In genomic region chr14:30163733-30164708, GRCm38 (mm10) we compare ENCODE assay signal across 9 mouse cellular contexts.
A peak's percentile ranks its signal among the peaks of the same experiment; 100 is the strongest.
DNase-seq lines count a peak whose midpoint lies in the region; ATAC-seq lines count a peak whose summit lies in the region.
"Had no signal": no experiment of that assay in that cellular context is flagged by ENCODE, and none has a peak within 500 bp of the region (broad histone marks: within the 10 kb centered on the region; RNA-seq: fewer than 3 reads in every experiment).

No protein-coding gene starts in this region.

- no peaks in the 10 kb centered on the region for H3K9me3 ChIP-seq in embryonic facial prominence, embryonic 11.5 days (replicated peaks; ENCODE audit: control insufficient read depth, low read length)
- no peaks in the 10 kb centered on the region for H3K9me3 ChIP-seq in embryonic facial prominence, embryonic 10.5 days
- H3K9me3 ChIP-seq in midbrain, embryonic 10.5 days (replicated peaks): no peaks in the 10 kb centered on the region

- no peaks in the 10 kb centered on the region for H3K4me1 ChIP-seq in embryonic facial prominence, embryonic 11.5 days (ENCODE audit: control insufficient read depth, insufficient read depth, low read length)
- H3K4me1 ChIP-seq in embryonic facial prominence, embryonic 10.5 days: peaks cover 5% of the 10 kb centered on the region; the same call in 1 of the 2 replicates
- H3K4me1 ChIP-seq in midbrain, embryonic 10.5 days: peaks cover 6% of the 10 kb centered on the region

- H3K4me2 ChIP-seq in embryonic facial prominence, embryonic 11.5 days (ENCODE audit: low read depth, low read length): no peak overlapping the region

- 82% methylated on average over 20 of the region's 20 CpGs for WGBS in embryonic facial prominence, embryonic 11.5 days
- 83% methylated on average over 20 of the region's 20 CpGs for WGBS in embryonic facial prominence, embryonic 10.5 days
- WGBS in midbrain, embryonic 10.5 days: 83% methylated on average over 20 of the region's 20 CpGs

- H3K4me3 ChIP-seq in embryonic facial prominence, embryonic 11.5 days (ENCODE audit: low read depth, low read length): no peak overlapping the region
- no peak overlapping the region for H3K4me3 ChIP-seq in embryonic facial prominence, embryonic 10.5 days
- H3K4me3 ChIP-seq in midbrain, embryonic 10.5 days: no peak overlapping the region

- DNase-seq in embryonic facial prominence, embryonic 11.5 days (ENCODE audit: low spot score): peak; percentile 4
- DNase-seq in embryonic facial prominence, embryonic 10.5 days (ENCODE audit: low spot score): no peak
- DNase-seq in MN1 (ENCODE audit: low spot score): peak; percentile 43
- peak; percentile 36 to 42 for DNase-seq in frontal cortex, postnatal 14 days (ENCODE audit: low spot score in 2 of 2)
- no peak for DNase-seq in midbrain, embryonic 10.5 days (ENCODE audit: low spot score)
- no peak for DNase-seq in adipocyte (ENCODE audit: low spot score)
- no peak for DNase-seq in natural killer cell, adult 2 months (ENCODE audit: low spot score in 2 of 2)
- DNase-seq: lung, adult 18-20 months had no signal

- H3K27me3 ChIP-seq in embryonic facial prominence, embryonic 11.5 days (ENCODE audit: control insufficient read depth, insufficient read depth, low read length): no peaks in the 10 kb centered on the region
- no peaks in the 10 kb centered on the region for H3K27me3 ChIP-seq in embryonic facial prominence, embryonic 10.5 days (replicated peaks; ENCODE audit: low read depth, poor library complexity, severe bottlenecking)
- H3K27me3 ChIP-seq in midbrain, embryonic 10.5 days (ENCODE audit: low read depth, poor library complexity, severe bottlenecking): no peaks in the 10 kb centered on the region

- ATAC-seq in embryonic facial prominence, embryonic 11.5 days (replicated peaks; ENCODE audit: insufficient number of reproducible peaks, low FRiP score, low TSS enrichment, low read depth): no peak
- ATAC-seq in erythroid progenitor cell, adult 5-6 weeks (replicated peaks; ENCODE audit: low FRiP score, poor library complexity, severe bottlenecking): no peak

- no peaks in the 10 kb centered on the region for H3K36me3 ChIP-seq in embryonic facial prominence, embryonic 11.5 days (replicated peaks; ENCODE audit: control insufficient read depth, insufficient read depth, low read depth, low read length)
- no peaks in the 10 kb centered on the region for H3K36me3 ChIP-seq in embryonic facial prominence, embryonic 10.5 days (replicated peaks)
- H3K36me3 ChIP-seq in midbrain, embryonic 10.5 days: no peaks in the 10 kb centered on the region

- no peak overlapping the region for H3K27ac ChIP-seq in embryonic facial prominence, embryonic 11.5 days (replicated peaks; ENCODE audit: low read depth, low read length)
- H3K27ac ChIP-seq in embryonic facial prominence, embryonic 10.5 days (replicated peaks): no peak overlapping the region
- 0 out of 2 replicates have a peak overlapping the region, but pooled peaks have one; percentile 6 for H3K27ac ChIP-seq in midbrain, embryonic 10.5 days (replicated peaks)

- H3K9ac ChIP-seq in embryonic facial prominence, embryonic 11.5 days (replicated peaks; ENCODE audit: low read length): no peak overlapping the region

Comparison
In these comparisons a context has a peak if more than half of its experiments do, and no peak if none do; other contexts are left out.
1. DNase-seq: peak in embryonic facial prominence, embryonic 11.5 days (single experiment), MN1 (single experiment) and frontal cortex, postnatal 14 days (2 of 2); none in embryonic facial prominence, embryonic 10.5 days (single experiment), midbrain, embryonic 10.5 days (single experiment), adipocyte (single experiment) and natural killer cell, adult 2 months (0 of 2).